33 mouse cellular contexts compared by ENCODE assay signal in genomic region chr14:48354176-48354575, GRCm38 (mm10).
"Had no signal": no experiment of that assay in that cellular context is flagged by ENCODE, and none has a peak within 500 bp of the region (broad histone marks: within the 10 kb centered on the region; RNA-seq: fewer than 3 reads in every experiment).

No protein-coding gene starts in this region.

- H3K27ac ChIP-seq: heart, embryonic 13.5 days; heart, embryonic 15.5 days; hindbrain, embryonic 10.5 days; hindbrain, embryonic 12.5 days; hindbrain, embryonic 13.5 days; hindbrain, embryonic 14.5 days; hindbrain, embryonic 15.5 days; hindbrain, postnatal 0 days; intestine, embryonic 15.5 days; kidney, embryonic 15.5 days; kidney, postnatal 0 days; layer of hippocampus, adult 2 months; left cerebral cortex, adult 2 months had no signal

- H3K9ac ChIP-seq: heart, embryonic 12.5 days; heart, embryonic 13.5 days; heart, embryonic 15.5 days; hindbrain, embryonic 12.5 days; hindbrain, embryonic 13.5 days; hindbrain, embryonic 14.5 days; hindbrain, embryonic 15.5 days; intestine, embryonic 15.5 days; kidney, embryonic 15.5 days had no signal

- H3K4me1 ChIP-seq: heart, embryonic 12.5 days; heart, embryonic 13.5 days; heart, embryonic 15.5 days; intestine, embryonic 15.5 days had no signal

- H3K27me3 ChIP-seq: hindbrain, embryonic 12.5 days; intestine, embryonic 15.5 days had no signal

- H3K4me3 ChIP-seq: heart, embryonic 12.5 days; heart, embryonic 13.5 days; heart, embryonic 15.5 days; hindbrain, embryonic 10.5 days; hindbrain, embryonic 12.5 days; hindbrain, embryonic 13.5 days; hindbrain, embryonic 15.5 days; intestine, embryonic 15.5 days; kidney, embryonic 15.5 days; layer of hippocampus, adult 2 months; left cerebral cortex, adult 2 months had no signal

- ATAC-seq: hindbrain, embryonic 16.5 days; hindbrain, postnatal 0 days; inflammation-experienced regulatory T-cells, adult 6 months; intestine, embryonic 15.5 days; intestine, embryonic 16.5 days; intestine, postnatal 0 days had no signal

- H3K4me2 ChIP-seq: heart, embryonic 12.5 days; heart, embryonic 13.5 days; heart, embryonic 15.5 days; hindbrain, embryonic 12.5 days; hindbrain, embryonic 13.5 days; hindbrain, embryonic 14.5 days; hindbrain, embryonic 15.5 days; intestine, embryonic 15.5 days; kidney, embryonic 15.5 days had no signal

- H3K9me3 ChIP-seq: heart, embryonic 12.5 days; heart, embryonic 13.5 days; heart, embryonic 15.5 days; hindbrain, embryonic 10.5 days; hindbrain, embryonic 12.5 days; hindbrain, embryonic 13.5 days; hindbrain, embryonic 15.5 days; intestine, embryonic 15.5 days; kidney, embryonic 15.5 days had no signal

- H3K36me3 ChIP-seq: heart, embryonic 12.5 days; heart, embryonic 13.5 days; heart, embryonic 15.5 days; hindbrain, embryonic 10.5 days; hindbrain, embryonic 12.5 days; hindbrain, embryonic 13.5 days; hindbrain, embryonic 15.5 days; intestine, embryonic 15.5 days; kidney, embryonic 15.5 days had no signal

- DNase-seq: heart, postnatal 10 days; heart, postnatal 14 days; heart, postnatal 36 days; heart, postnatal 4 days; kidney, adult 11 months; kidney, adult 18-20 months; kidney, adult 2 months; kidney, adult 9 months; kidney, postnatal 10 days; kidney, postnatal 14 days; kidney, postnatal 25 days; kidney, postnatal 36 days; kidney, postnatal 4 days; layer of hippocampus, adult 9-11 months; layer of hippocampus, postnatal 36 days had no signal
